ENCODE assay signal across 8 mouse cellular contexts in genomic region chrX:74329215-74329671, GRCm38 (mm10). TPM values are rescaled to one million over a fixed set of nuclear protein-coding genes. Genes with fewer than 3 reads are reported as not detected.
A peak's percentile ranks its signal among the peaks of the same experiment; 100 is the strongest.
DNase-seq lines count a peak whose midpoint lies in the region; ATAC-seq and TF ChIP-seq lines count a peak whose summit lies in the region.

No protein-coding gene starts in this region.

- no peaks in the 10 kb centered on the region for H3K9me3 ChIP-seq in embryonic facial prominence, embryonic 10.5 days
- H3K9me3 ChIP-seq in hindbrain, embryonic 15.5 days = no peaks in the 10 kb centered on the region
- no peaks in the 10 kb centered on the region for H3K9me3 ChIP-seq in midbrain, postnatal 0 days (ENCODE audit: low read length)

- peak overlapping the region; percentile 68 for H3K9ac ChIP-seq in hindbrain, embryonic 15.5 days
- H3K9ac ChIP-seq in midbrain, postnatal 0 days (replicated peaks; ENCODE audit: low read length, poor library complexity, severe bottlenecking) = peak overlapping the region; percentile 62

- peak overlapping the region; percentile 71 for H3K4me2 ChIP-seq in hindbrain, embryonic 15.5 days
- peak overlapping the region; percentile 57 for H3K4me2 ChIP-seq in midbrain, postnatal 0 days (ENCODE audit: low read depth, low read length, poor library complexity, severe bottlenecking)

- no peak for TF ChIP-seq CTCF in layer of hippocampus, adult 2 months (conservative IDR thresholded peaks at IDR 0.05)
- TF ChIP-seq CTCF in midbrain, postnatal 0 days (IDR thresholded peaks at IDR 0.05) = no peak

- H3K4me1 ChIP-seq in embryonic facial prominence, embryonic 10.5 days = peaks cover 29% of the 10 kb centered on the region
- peaks cover 41% of the 10 kb centered on the region for H3K4me1 ChIP-seq in hindbrain, embryonic 15.5 days (replicated peaks)
- 0 out of 2 replicates have a peak, but pooled peaks cover 3% of the 10 kb centered on the region for H3K4me1 ChIP-seq in midbrain, postnatal 0 days (ENCODE audit: insufficient read depth, low read length)

- H3K36me3 ChIP-seq in embryonic facial prominence, embryonic 10.5 days (replicated peaks) = peaks cover 23% of the 10 kb centered on the region
- no peaks in the 10 kb centered on the region for H3K36me3 ChIP-seq in hindbrain, embryonic 15.5 days
- 0 out of 2 replicates have a peak, but pooled peaks cover 6% of the 10 kb centered on the region for H3K36me3 ChIP-seq in midbrain, postnatal 0 days (ENCODE audit: insufficient read depth, low read length)

- H3K4me3 ChIP-seq in layer of hippocampus, adult 2 months = peak overlapping the region; percentile 59
- peak overlapping the region; percentile 67 for H3K4me3 ChIP-seq in embryonic facial prominence, embryonic 10.5 days
- peak overlapping the region; percentile 54 for H3K4me3 ChIP-seq in hindbrain, embryonic 15.5 days
- peak overlapping the region; percentile 51 for H3K4me3 ChIP-seq in midbrain, postnatal 0 days (ENCODE audit: low read depth, low read length)

- no peak for DNase-seq in layer of hippocampus, adult 2 months (ENCODE audit: low spot score in 2 of 2)
- no peak for DNase-seq in layer of hippocampus, adult 9-11 months
- no peak for DNase-seq in embryonic facial prominence, embryonic 10.5 days (ENCODE audit: low spot score)
- peak; percentile 16 for DNase-seq in midbrain, postnatal 0 days (ENCODE audit: low spot score)
- no peak for DNase-seq in spleen, postnatal 14 days (ENCODE audit: low spot score in 2 of 2)
- DNase-seq in urinary bladder, postnatal 25 days (ENCODE audit: low spot score) = no peak
- DNase-seq in MN1 (ENCODE audit: low spot score) = no peak

- WGBS in embryonic facial prominence, embryonic 10.5 days = 27% methylated on average over 10 of the region's 10 CpGs
- 22% methylated on average over 9 of the region's 10 CpGs for WGBS in hindbrain, embryonic 15.5 days
- 19% methylated on average over 10 of the region's 10 CpGs for WGBS in midbrain, postnatal 0 days

- no peaks in the 10 kb centered on the region for H3K27me3 ChIP-seq in embryonic facial prominence, embryonic 10.5 days (replicated peaks; ENCODE audit: low read depth, poor library complexity, severe bottlenecking)
- no peaks in the 10 kb centered on the region for H3K27me3 ChIP-seq in hindbrain, embryonic 15.5 days
- H3K27me3 ChIP-seq in midbrain, postnatal 0 days (ENCODE audit: insufficient read depth, low read length) = no peaks in the 10 kb centered on the region

- ATAC-seq in hindbrain, embryonic 15.5 days (ENCODE audit: low FRiP score, low read depth) = peak; percentile 65
- peak; percentile 47 for ATAC-seq in midbrain, postnatal 0 days (ENCODE audit: low FRiP score)

- peak overlapping the region; percentile 89 for H3K27ac ChIP-seq in layer of hippocampus, adult 2 months
- peak overlapping the region; percentile 93 for H3K27ac ChIP-seq in embryonic facial prominence, embryonic 10.5 days (replicated peaks)
- peak overlapping the region; percentile 93 for H3K27ac ChIP-seq in hindbrain, embryonic 15.5 days (replicated peaks)
- H3K27ac ChIP-seq in midbrain, postnatal 0 days (ENCODE audit: low read depth, low read length) = peak overlapping the region; percentile 82

RNA-seq across cellular contexts. Expression of gene Plxna3, which starts 0.4 kb away (rescaled TPM):
- total RNA-seq in layer of hippocampus, adult 2 months (2021) = 10 to 100 TPM; 31.5 to 32.0 TPM
- polyA plus RNA-seq in embryonic facial prominence, embryonic 10.5 days (2016; fragmentation: Nextera tagmentation; extraction: Ambion mirVana) = 18.3 and 19.6 TPM in 2 replicates
- polyA plus RNA-seq in hindbrain, embryonic 15.5 days (2015; fragmentation: Nextera tagmentation; extraction: Ambion mirVana) = 53.6 and 55.5 TPM in 2 replicates
- 144 and 167 TPM in 2 replicates for total RNA-seq in midbrain, postnatal 0 days (2014; rRNA removed)
- polyA plus RNA-seq in midbrain, postnatal 0 days (2015; fragmentation: Nextera tagmentation; extraction: Ambion mirVana) = 28.6 and 28.9 TPM in 2 replicates

RNA-seq across cellular contexts. Expression of gene Fam50a, which starts 16.4 kb away (rescaled TPM):
- 10 to 100 TPM; 28.1 to 33.7 TPM for total RNA-seq in layer of hippocampus, adult 2 months (2021)
- polyA plus RNA-seq in embryonic facial prominence, embryonic 10.5 days (2016; fragmentation: Nextera tagmentation; extraction: Ambion mirVana) = 60.2 and 60.4 TPM in 2 replicates
- 57.7 and 61.0 TPM in 2 replicates for polyA plus RNA-seq in hindbrain, embryonic 15.5 days (2015; fragmentation: Nextera tagmentation; extraction: Ambion mirVana)
- total RNA-seq in midbrain, postnatal 0 days (2014; rRNA removed) = 9.3 and 9.4 TPM in 2 replicates
- 55.5 and 57.2 TPM in 2 replicates for polyA plus RNA-seq in midbrain, postnatal 0 days (2015; fragmentation: Nextera tagmentation; extraction: Ambion mirVana)

RNA-seq across cellular contexts. Expression of gene Lage3, which starts 24.2 kb away (rescaled TPM):
- total RNA-seq in layer of hippocampus, adult 2 months (2021) = 10 to 100 TPM; 23.3 to 27.3 TPM
- polyA plus RNA-seq in embryonic facial prominence, embryonic 10.5 days (2016; fragmentation: Nextera tagmentation; extraction: Ambion mirVana) = 114 and 119 TPM in 2 replicates
- polyA plus RNA-seq in hindbrain, embryonic 15.5 days (2015; fragmentation: Nextera tagmentation; extraction: Ambion mirVana) = 73.4 and 75.9 TPM in 2 replicates
- 40.2 and 67.1 TPM in 2 replicates for total RNA-seq in midbrain, postnatal 0 days (2014; rRNA removed)
- polyA plus RNA-seq in midbrain, postnatal 0 days (2015; fragmentation: Nextera tagmentation; extraction: Ambion mirVana) = 62.0 and 65.8 TPM in 2 replicates

RNA-seq across cellular contexts. Expression of gene Gdi1, which starts 24.4 kb away (rescaled TPM):
- 100 to 1,000 TPM; 620 to 624 TPM for total RNA-seq in layer of hippocampus, adult 2 months (2021)
- polyA plus RNA-seq in embryonic facial prominence, embryonic 10.5 days (2016; fragmentation: Nextera tagmentation; extraction: Ambion mirVana) = 231 and 251 TPM in 2 replicates
- 868 and 983 TPM in 2 replicates for polyA plus RNA-seq in hindbrain, embryonic 15.5 days (2015; fragmentation: Nextera tagmentation; extraction: Ambion mirVana)
- total RNA-seq in midbrain, postnatal 0 days (2014; rRNA removed) = 344 and 530 TPM in 2 replicates
- 951 and 960 TPM in 2 replicates for polyA plus RNA-seq in midbrain, postnatal 0 days (2015; fragmentation: Nextera tagmentation; extraction: Ambion mirVana)

RNA-seq across cellular contexts. Expression of gene Atp6ap1, which starts 32.3 kb away (rescaled TPM):
- 100 to 1,000 TPM; 306 to 330 TPM for total RNA-seq in layer of hippocampus, adult 2 months (2021)
- polyA plus RNA-seq in embryonic facial prominence, embryonic 10.5 days (2016; fragmentation: Nextera tagmentation; extraction: Ambion mirVana) = 86.4 and 91.5 TPM in 2 replicates
- 284 and 300 TPM in 2 replicates for polyA plus RNA-seq in hindbrain, embryonic 15.5 days (2015; fragmentation: Nextera tagmentation; extraction: Ambion mirVana)
- 307 and 359 TPM in 2 replicates for total RNA-seq in midbrain, postnatal 0 days (2014; rRNA removed)
- polyA plus RNA-seq in midbrain, postnatal 0 days (2015; fragmentation: Nextera tagmentation; extraction: Ambion mirVana) = 371 and 388 TPM in 2 replicates
